Mouse (Mus musculus) layer of hippocampus, adult 8-10 months (tissue): Measurements from ENCODE around the gene Rtn1. TPM values are rescaled to one million over a fixed set of nuclear protein-coding genes. Genes with fewer than 3 reads are reported as not detected.

Experiments used
- DNase-seq, 2 experiments: peaks; one replicate each; pipeline ENCODE4 v3.0.0; 2022; ENCODE audit warnings: low spot score in 2 of 2
- total RNA-seq, 4 experiments: library from RNA; stranded (reverse); gene quantifications; 2 replicates each; pipeline ENCODE4 v1.2.4; 2022

Gene Rtn1
- total RNA-seq, 4 experiments from 2014 or later = 1,208 to 1,335 (median 1,272) TPM

- no peak for DNase-seq
Observed at GRCm38 (mm10) chr12:72284576-72284975, 124.3 kb downstream of the Rtn1 start.

GRCm38 (mm10) chr12:72279129-72279875, 129.6 kb downstream of the Rtn1 start:
- DNase-seq = no peak

GRCm38 (mm10) chr12:72273721-72274414, 135.0 kb downstream of the Rtn1 start:
- DNase-seq = no peak

GRCm38 (mm10) chr12:72267614-72268013, 141.2 kb downstream of the Rtn1 start:
- no peak for DNase-seq

GRCm38 (mm10) chr12:72265261-72266228, 143.3 kb downstream of the Rtn1 start:
- peak; percentile 66 to 70 for DNase-seq

- no peak for DNase-seq
Observed at GRCm38 (mm10) chr12:72263213-72264103, 145.4 kb downstream of the Rtn1 start.

- no peak for DNase-seq
Observed at GRCm38 (mm10) chr12:72257000-72257399, 151.9 kb downstream of the Rtn1 start.

- DNase-seq = no peak
Observed at GRCm38 (mm10) chr12:72253040-72253439, 155.8 kb downstream of the Rtn1 start.

GRCm38 (mm10) chr12:72251890-72252445, 156.9 kb downstream of the Rtn1 start:
- DNase-seq = no peak

GRCm38 (mm10) chr12:72244951-72245350, 163.9 kb downstream of the Rtn1 start:
- DNase-seq = no peak

- no peak for DNase-seq
Observed at GRCm38 (mm10) chr12:72242807-72243206, 166.0 kb downstream of the Rtn1 start.

- DNase-seq = no peak
Observed at GRCm38 (mm10) chr12:72240506-72240905, 168.3 kb downstream of the Rtn1 start.

GRCm38 (mm10) chr12:72239230-72239894, 169.5 kb downstream of the Rtn1 start:
- peak; percentile 52 to 55 for DNase-seq

GRCm38 (mm10) chr12:72237251-72237650, 171.6 kb downstream of the Rtn1 start:
- DNase-seq = no peak

GRCm38 (mm10) chr12:72236564-72237011, 172.3 kb downstream of the Rtn1 start:
- peak; percentile 70 to 71 for DNase-seq

- DNase-seq = peak in 1 of 2 experiments; percentile 46
Observed at GRCm38 (mm10) chr12:72235621-72236351, 173.1 kb downstream of the Rtn1 start.

- DNase-seq = no peak
Observed at GRCm38 (mm10) chr12:72234966-72235365, 173.9 kb downstream of the Rtn1 start.

- DNase-seq = no peak
Observed at GRCm38 (mm10) chr12:72234151-72234550, 174.7 kb downstream of the Rtn1 start.
